Mouse (Mus musculus): ENCODE results near the gene Cpne6. TPM values are rescaled to one million over a fixed set of nuclear protein-coding genes. Genes with fewer than 3 reads are reported as not detected.

The Cpne6 gene
- polyA plus RNA-seq, 1 experiment from 2014 or later = 0.11 TPM

DNA sequence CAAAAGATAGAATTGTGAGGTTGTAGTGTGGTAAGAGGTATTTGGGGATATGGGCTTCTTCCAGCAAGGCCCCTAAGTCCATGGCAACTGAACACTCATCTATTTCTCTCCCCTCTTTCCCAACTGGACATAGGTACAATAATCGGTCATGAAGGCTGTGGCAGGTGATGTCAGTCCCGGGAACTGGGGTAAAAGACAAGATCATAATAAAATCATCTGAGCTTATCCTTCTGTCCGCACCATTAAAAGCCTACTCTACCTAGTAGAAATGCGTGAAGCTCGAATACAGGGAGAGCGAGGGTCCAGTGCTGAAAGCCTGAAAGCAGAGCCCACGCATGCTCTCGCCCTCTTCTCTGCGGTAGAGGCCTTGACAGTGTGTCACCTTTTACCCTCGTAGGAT lies 30.6 kb upstream of the Cpne6 start:
- Histone ChIP-seq H3K36me3 (peaks cover 6% of the 10 kb centered on the region; the same call in 1 of the 2 replicates), H3K27me3 (no peaks in the 10 kb centered on the region), H3K9ac (peak overlapping the region; percentile 71; the same call in 1 of the 2 replicates), H3K4me3 (peak overlapping the region; percentile 61; the same call in 1 of the 2 replicates), H3K4me1 (peaks cover 17% of the 10 kb centered on the region; the same call in 1 of the 2 replicates), H3K9me3 (no peaks in the 10 kb centered on the region), H3K27ac (no peak overlapping the region), H3K4me2 (peak overlapping the region; percentile 65)
- no peak for ATAC-seq (ENCODE audit: borderline replicate concordance, extremely low read depth, low FRiP score, low TSS enrichment)
- 90% methylated on average over 10 of the region's 10 CpGs for WGBS

DNA sequence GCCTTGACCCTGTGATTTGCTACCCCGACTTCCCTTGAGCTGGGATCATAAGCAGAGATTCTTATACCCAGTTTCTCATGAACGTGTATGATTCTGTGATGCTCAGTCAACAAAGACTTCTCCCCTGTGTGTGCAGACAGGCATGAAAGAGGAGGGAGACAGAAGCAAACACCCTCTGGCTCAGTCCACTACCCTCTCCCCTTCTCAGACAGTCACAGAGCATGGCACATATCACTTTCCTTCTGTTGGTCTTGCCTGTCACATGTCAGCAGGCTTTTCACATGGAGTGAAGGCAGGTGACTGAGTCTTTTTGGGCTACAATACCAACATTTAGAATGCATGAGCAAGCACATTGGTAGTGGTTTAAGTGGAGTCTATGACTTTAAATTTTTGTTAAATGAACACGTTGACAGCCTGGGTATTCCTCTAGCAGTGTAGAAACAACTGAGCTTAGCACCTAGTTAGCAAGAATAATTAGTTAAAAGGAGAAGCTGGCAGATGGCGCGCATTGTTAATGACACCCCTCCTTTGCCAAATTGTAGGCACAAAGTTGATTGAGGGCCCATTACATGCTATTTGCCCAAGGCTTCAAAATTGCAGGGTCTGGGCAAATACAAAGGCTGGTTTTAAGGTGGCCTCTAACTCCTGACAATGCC lies 25.7 kb upstream of the Cpne6 start:
- Histone ChIP-seq H3K36me3 (peaks cover 14% of the 10 kb centered on the region; the same call in 1 of the 2 replicates), H3K27me3 (no peaks in the 10 kb centered on the region), H3K4me1 (peaks cover 13% of the 10 kb centered on the region; the same call in 1 of the 2 replicates), H3K4me2 (no peak overlapping the region), H3K9me3 (no peaks in the 10 kb centered on the region), H3K4me3 (no peak overlapping the region), H3K9ac (no peak overlapping the region), H3K27ac (no peak overlapping the region)
- no peak for ATAC-seq (ENCODE audit: borderline replicate concordance, extremely low read depth, low FRiP score, low TSS enrichment)
- WGBS = 72% methylated on average over 5 of the region's 5 CpGs

DNA sequence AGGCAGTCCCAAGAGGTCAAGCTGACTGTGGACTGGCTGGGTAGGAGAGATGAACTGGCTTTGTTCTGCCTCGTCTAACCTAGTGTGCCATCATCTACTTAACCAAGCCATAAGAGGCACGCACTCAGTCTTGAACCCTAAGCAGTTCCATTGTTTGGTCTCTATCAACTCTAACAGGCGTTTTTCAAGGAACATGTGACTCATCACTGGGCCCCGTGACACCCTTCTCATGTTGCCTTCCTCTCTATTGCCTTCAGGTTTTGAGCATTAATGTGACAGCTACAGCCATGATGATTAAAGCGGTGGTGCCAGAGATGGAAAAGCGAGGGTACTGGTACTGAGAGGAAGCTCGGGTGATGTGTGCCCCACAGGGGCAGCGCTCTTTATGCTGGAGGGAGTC lies 23.4 kb upstream of the Cpne6 start:
- peaks cover 10% of the 10 kb centered on the region for H3K4me1 ChIP-seq
- H3K9me3 ChIP-seq = no peaks in the 10 kb centered on the region
- H3K36me3 ChIP-seq = peaks cover 9% of the 10 kb centered on the region; the same call in 1 of the 2 replicates
- 83% methylated on average over 8 of the region's 8 CpGs for WGBS
- no peak overlapping the region for H3K27ac ChIP-seq
- ATAC-seq (ENCODE audit: borderline replicate concordance, extremely low read depth, low FRiP score, low TSS enrichment) = no peak
- H3K4me3 ChIP-seq = no peak overlapping the region
- H3K27me3 ChIP-seq = no peaks in the 10 kb centered on the region
- no peak overlapping the region for H3K9ac ChIP-seq
- no peak overlapping the region for H3K4me2 ChIP-seq

DNA sequence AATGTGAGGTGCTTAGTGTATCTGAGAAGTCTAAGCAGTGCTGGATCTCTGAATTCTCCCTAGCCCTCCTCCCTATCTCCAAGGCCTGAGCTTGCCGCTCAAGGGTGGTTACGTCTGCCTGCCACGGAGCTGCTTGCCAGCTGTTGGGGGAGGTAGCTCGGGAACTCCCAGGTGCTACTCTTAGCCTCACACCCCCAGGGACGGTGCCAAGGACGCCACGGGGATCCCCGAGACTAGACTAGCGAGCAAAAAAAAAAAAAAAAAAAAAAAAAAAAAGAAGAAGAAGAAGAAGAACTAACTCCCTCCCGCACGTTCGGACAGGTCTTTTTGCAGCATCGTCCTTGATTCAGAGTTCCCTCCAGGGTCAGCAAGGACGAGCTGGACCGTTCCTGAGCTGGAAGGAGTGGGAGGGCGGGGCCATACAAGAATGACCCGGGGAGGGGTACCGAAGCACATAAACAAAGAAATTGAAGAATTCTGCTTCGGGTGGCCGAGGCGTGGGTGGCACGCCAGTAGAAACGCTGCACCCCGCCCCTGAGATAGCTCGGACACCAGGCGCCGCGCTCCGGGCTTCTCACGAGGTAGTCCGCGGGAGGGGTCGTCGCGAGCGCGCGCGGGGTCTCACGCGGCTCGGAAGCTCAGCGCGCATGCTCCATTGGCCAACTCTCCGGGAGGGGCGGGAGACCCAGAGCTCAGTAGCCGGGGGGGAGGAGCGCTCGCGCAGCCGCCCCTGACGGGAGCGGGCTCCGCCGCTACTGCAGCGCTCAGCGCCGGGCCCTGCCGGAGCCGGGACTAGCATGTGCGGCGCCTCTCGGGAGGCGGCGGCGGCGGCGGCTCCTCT lies 19.7 kb upstream of the Cpne6 start, which contains the start of gene Carmil3:
Gene Carmil3 (plus strand): TSS at position 291 of the 841 bp plus-strand sequence.
- Histone ChIP-seq H3K9me3 (no peaks in the 10 kb centered on the region), H3K9ac (peak within 1 kb of the TSS; percentile 47), H3K4me3 (peak within 1 kb of the TSS; percentile 66), H3K36me3 (peaks cover 8% of the 10 kb centered on the region; the same call in 1 of the 2 replicates), H3K4me1 (peaks cover 7% of the 10 kb centered on the region), H3K27me3 (no peaks in the 10 kb centered on the region), H3K27ac (peak within 1 kb of the TSS; percentile 43; the same call in 1 of the 2 replicates), H3K4me2 (peak within 1 kb of the TSS; percentile 94)
- under 1% methylated on average over 60 of the region's 68 CpGs for WGBS
- peak; percentile 83 for ATAC-seq (ENCODE audit: borderline replicate concordance, extremely low read depth, low FRiP score, low TSS enrichment)

DNA sequence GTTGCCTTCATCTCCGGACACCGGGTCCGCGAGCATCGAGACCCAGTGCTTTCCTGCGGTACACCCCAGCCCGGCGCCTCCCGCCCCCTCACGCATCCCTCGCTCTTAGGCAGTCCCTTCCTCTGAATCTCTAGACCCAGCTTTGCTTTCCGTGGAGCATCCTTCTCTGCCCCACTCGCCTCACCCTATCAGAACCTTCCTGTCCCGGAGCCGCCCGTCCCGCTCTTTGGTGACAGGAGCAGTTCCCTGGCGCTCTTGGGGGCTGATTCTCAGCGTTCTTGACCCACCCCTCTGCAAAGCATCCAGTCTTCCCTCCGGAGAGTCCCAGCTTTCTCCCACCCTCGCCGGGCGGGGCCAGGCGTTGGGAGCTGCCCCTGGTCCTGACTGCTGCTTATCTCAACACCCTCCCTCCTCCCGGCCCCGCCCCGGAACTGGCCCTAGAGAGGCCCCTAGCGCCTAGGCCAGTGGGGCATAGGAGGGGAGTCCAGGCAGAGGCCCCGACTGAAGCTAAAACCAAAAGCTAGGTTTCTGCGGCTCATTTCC lies 18.9 kb upstream of the Cpne6 start:
- H3K9me3 ChIP-seq = no peaks in the 10 kb centered on the region
- H3K4me2 ChIP-seq = peak overlapping the region; percentile 94
- no peaks in the 10 kb centered on the region for H3K27me3 ChIP-seq
- peak overlapping the region; percentile 43; the same call in 1 of the 2 replicates for H3K27ac ChIP-seq
- H3K4me3 ChIP-seq = peak overlapping the region; percentile 66
- H3K9ac ChIP-seq = peak overlapping the region; percentile 47
- WGBS = under 1% methylated on average over 30 of the region's 30 CpGs
- H3K4me1 ChIP-seq = peaks cover 7% of the 10 kb centered on the region
- H3K36me3 ChIP-seq = peaks cover 8% of the 10 kb centered on the region; the same call in 1 of the 2 replicates
- ATAC-seq (ENCODE audit: borderline replicate concordance, extremely low read depth, low FRiP score, low TSS enrichment) = peak; percentile 81

DNA sequence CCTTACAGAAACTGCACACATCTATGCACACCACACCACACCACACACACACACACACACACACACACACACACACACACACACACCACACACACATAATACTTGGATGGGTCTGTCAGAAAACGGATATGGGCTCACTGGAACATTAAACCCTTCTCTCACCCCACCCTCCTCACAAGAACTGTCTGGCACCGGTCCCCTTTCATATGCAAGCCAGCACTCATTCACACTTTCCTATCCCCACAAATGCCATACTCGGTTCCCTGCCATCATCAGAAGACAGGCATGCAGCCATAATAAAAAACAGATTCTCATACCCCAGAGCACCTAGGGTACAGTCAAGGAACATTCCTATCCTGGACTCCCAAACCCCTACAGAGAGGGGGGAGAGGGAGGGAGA lies 18.1 kb upstream of the Cpne6 start:
- peaks cover under 1% of the 10 kb centered on the region; the same call in 1 of the 2 replicates for H3K36me3 ChIP-seq
- WGBS = 17% methylated on average over 3 of the region's 3 CpGs
- H3K9me3 ChIP-seq = no peaks in the 10 kb centered on the region
- ATAC-seq (ENCODE audit: borderline replicate concordance, extremely low read depth, low FRiP score, low TSS enrichment) = no peak
- H3K27ac ChIP-seq = no peak overlapping the region
- no peak overlapping the region for H3K9ac ChIP-seq
- no peak overlapping the region for H3K4me3 ChIP-seq
- peaks cover 7% of the 10 kb centered on the region for H3K4me1 ChIP-seq
- no peaks in the 10 kb centered on the region for H3K27me3 ChIP-seq
- H3K4me2 ChIP-seq = peak overlapping the region; percentile 94; the same call in 1 of the 2 replicates

DNA sequence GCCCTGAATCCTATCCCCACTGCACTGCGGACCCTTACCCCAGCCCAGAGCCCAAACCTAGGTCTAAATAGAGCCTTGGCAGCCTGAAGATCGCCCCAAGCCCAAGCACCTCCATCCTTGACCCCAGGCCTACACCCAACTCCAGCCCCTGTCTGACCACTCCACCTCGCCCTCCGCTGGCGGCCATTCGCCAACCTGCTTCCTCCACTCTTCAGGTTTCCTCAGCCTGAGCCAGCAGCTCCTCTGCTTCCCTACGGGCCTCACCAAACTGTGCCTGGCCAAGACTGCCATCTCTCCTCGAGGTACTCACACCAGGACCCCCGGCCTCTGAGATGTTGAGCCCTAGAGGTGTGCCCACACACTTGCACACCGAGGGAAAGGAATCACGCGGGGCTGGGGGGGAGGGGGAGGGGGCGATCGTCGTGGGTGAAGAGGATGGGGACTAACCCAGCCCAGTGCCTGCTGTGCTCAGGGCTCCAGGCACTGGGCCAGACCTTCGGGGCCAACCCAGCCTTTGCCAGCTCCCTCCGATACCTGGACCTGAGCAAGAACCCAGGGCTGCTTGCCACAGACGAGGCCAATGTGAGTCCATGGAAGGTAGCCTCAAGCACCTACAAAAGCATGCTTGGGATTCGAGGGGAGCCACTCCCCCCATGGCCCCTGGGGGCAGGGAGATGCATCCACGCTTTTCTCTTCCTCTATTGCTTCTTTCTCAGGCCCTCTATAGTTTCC lies 14.6 kb upstream of the Cpne6 start:
- no peak overlapping the region for H3K27ac ChIP-seq
- no peak for ATAC-seq (ENCODE audit: borderline replicate concordance, extremely low read depth, low FRiP score, low TSS enrichment)
- H3K27me3 ChIP-seq = no peaks in the 10 kb centered on the region
- H3K4me2 ChIP-seq = no peak overlapping the region
- no peak overlapping the region for H3K9ac ChIP-seq
- no peak overlapping the region for H3K4me3 ChIP-seq
- H3K36me3 ChIP-seq = no peaks in the 10 kb centered on the region
- H3K4me1 ChIP-seq = peaks cover 9% of the 10 kb centered on the region
- WGBS = 63% methylated on average over 20 of the region's 20 CpGs
- no peaks in the 10 kb centered on the region for H3K9me3 ChIP-seq

DNA sequence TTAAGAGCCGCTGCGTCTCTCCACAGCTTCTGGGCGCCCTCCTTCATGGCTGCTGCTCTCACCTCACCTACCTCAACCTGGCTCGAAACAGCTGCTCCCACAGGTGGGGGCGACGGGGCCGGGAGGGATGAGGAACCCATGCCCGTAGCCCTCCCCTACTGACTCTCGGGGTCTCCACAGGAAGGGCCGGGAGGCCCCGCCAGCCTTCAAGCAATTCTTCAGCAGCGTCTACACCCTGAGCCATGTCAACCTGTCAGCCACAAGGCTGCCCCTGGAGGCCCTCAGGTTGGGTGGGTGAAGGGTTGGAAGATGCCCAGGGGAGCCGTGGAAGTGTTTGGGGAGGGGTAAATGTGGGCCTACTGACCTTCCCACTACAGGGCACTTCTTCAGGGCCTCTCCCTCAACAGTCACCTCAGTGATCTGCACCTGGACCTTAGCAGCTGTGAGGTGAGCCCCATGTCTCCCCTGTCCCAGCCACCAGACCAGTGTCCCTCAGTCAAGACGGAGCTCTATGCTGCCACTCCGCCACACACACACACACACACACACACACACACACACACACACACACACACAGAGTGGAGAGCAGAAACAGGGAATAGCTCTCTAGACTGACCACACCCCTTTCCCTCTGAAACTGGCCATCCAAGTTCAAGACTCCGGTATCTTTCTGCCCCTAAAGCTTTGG lies 13.3 kb upstream of the Cpne6 start:
- no peak overlapping the region for H3K27ac ChIP-seq
- 0 out of 2 replicates have a peak, but pooled peaks cover 2% of the 10 kb centered on the region for H3K4me1 ChIP-seq
- no peak overlapping the region for H3K9ac ChIP-seq
- no peaks in the 10 kb centered on the region for H3K27me3 ChIP-seq
- no peaks in the 10 kb centered on the region for H3K36me3 ChIP-seq
- 44% methylated on average over 16 of the region's 16 CpGs for WGBS
- H3K4me3 ChIP-seq = no peak overlapping the region
- no peaks in the 10 kb centered on the region for H3K9me3 ChIP-seq
- H3K4me2 ChIP-seq = no peak overlapping the region
- ATAC-seq (ENCODE audit: borderline replicate concordance, extremely low read depth, low FRiP score, low TSS enrichment) = peak; percentile 53

DNA sequence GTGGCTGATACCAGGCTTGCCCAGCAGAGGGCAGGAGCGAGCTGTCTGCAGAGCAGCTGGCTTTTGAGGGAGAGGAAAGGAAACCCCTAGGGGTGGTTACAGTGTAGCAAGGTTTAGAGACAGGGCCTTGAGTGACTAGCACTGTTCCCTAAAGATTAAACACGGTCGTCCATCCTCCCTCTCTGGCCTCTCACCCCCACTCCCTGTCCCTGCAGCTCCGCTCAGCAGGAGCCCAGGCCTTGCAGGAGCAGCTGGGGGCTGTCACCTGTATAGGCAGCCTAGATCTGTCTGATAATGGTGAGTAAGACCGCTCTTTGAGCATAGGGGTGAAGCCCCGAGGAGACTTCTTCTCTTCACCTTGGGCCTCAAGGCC lies 12.8 kb upstream of the Cpne6 start:
- Histone ChIP-seq H3K9ac (no peak overlapping the region), H3K4me2 (no peak overlapping the region), H3K9me3 (no peaks in the 10 kb centered on the region), H3K4me3 (no peak overlapping the region), H3K4me1 (0 out of 2 replicates have a peak, but pooled peaks cover 2% of the 10 kb centered on the region), H3K36me3 (no peaks in the 10 kb centered on the region), H3K27ac (no peak overlapping the region), H3K27me3 (no peaks in the 10 kb centered on the region)
- 19% methylated on average over 6 of the region's 6 CpGs for WGBS
- ATAC-seq (ENCODE audit: borderline replicate concordance, extremely low read depth, low FRiP score, low TSS enrichment) = peak; percentile 56

DNA sequence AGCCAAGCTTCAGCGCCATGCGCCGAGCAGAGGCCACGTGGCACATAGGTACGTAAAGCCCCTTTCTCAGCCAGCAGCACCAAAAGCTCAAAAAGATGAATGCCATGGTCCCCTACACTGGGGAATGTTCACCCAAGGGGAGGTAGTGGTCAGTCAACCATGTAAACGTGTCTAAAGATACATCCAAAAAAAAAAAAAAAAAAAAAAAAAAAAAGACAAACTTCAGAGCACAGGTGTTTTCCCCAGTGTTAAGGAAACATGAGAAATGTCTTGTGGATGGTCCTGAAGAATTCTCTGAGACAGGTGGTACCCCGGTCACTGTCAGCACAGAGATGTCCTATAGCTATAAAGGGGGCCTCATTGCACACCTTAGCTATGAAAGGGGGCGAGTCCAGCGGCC lies 4.6 kb upstream of the Cpne6 start:
- no peak for ATAC-seq (ENCODE audit: borderline replicate concordance, extremely low read depth, low FRiP score, low TSS enrichment)
- no peaks in the 10 kb centered on the region for H3K36me3 ChIP-seq
- no peaks in the 10 kb centered on the region for H3K9me3 ChIP-seq
- no peak overlapping the region for H3K4me3 ChIP-seq
- H3K27me3 ChIP-seq = no peaks in the 10 kb centered on the region
- H3K9ac ChIP-seq = no peak overlapping the region
- no peaks in the 10 kb centered on the region for H3K4me1 ChIP-seq
- no peak overlapping the region for H3K4me2 ChIP-seq
- WGBS = 84% methylated on average over 9 of the region's 9 CpGs
- no peak overlapping the region for H3K27ac ChIP-seq

DNA sequence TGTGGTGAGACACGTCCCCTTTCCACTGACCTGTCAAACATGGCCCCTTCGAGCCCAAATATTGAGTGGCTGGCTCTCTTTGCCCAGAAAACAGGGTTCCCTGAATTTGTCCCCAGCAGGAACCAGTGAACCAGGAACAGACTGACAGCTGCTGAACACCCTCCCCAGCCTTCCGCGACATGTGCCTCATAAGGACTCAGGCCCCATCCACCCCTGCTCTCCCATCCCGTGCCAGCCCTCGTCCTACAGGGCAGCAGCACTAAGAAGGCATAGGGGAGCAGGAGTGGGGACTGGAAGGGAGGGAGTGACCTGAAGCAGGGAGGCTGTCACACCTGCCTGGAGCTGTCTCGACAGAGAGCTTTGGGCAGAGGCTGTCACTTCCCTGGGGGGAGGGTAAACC lies 2.4 kb upstream of the Cpne6 start:
- Histone ChIP-seq H3K36me3 (no peaks in the 10 kb centered on the region), H3K27me3 (peaks cover 11% of the 10 kb centered on the region; the same call in 1 of the 2 replicates), H3K9me3 (no peaks in the 10 kb centered on the region), H3K9ac (no peak overlapping the region), H3K4me3 (no peak overlapping the region), H3K4me2 (no peak overlapping the region), H3K4me1 (no peaks in the 10 kb centered on the region), H3K27ac (no peak overlapping the region)
- WGBS = 48% methylated on average over 7 of the region's 7 CpGs
- ATAC-seq (ENCODE audit: borderline replicate concordance, extremely low read depth, low FRiP score, low TSS enrichment) = no peak
